Mouse (Mus musculus) lung, postnatal 0 days (tissue): ENCODE measurements around the gene Cyp2d22.

Source experiments
- CTCF ChIP-seq: IDR thresholded peaks from 2 replicates; pipeline ENCODE4 v1.5.1; 2016; ENCODE audit warnings: antibody characterized with exemption, mild to moderate bottlenecking
- EP300 ChIP-seq: IDR thresholded peaks from 2 replicates; pipeline ENCODE4 v1.6.1; 2016; ENCODE audit warnings: antibody characterized with exemption, mild to moderate bottlenecking, control low read depth

- TF ChIP-seq CTCF (no peak), EP300 (no peak)
Observed at GRCm38 (mm10) chr15:82372991-82373390, 7.1 kb downstream of the Cyp2d22 start.
